Mouse (Mus musculus): Measurements from ENCODE around the gene Mreg. TPM values are rescaled to one million over a fixed set of nuclear protein-coding genes. Genes with fewer than 3 reads are reported as not detected.

Gene Mreg
- total and polyA plus RNA-seq, 2 experiments = 19.5 to 43.1 TPM

GRCm38 (mm10) chr1:72214470-72214961 lies 2.4 kb upstream of the Mreg start:
- Histone ChIP-seq H3K4me1 (ENCODE audit: control insufficient read depth, insufficient read depth, low read length) (peaks cover 3% of the 10 kb centered on the region; the same call in 1 of the 2 replicates), H3K27ac (replicated peaks; ENCODE audit: insufficient read depth, low read depth, low read length) (no peak overlapping the region), H3K9ac (ENCODE audit: low read depth, low read length) (no peak overlapping the region), H3K4me3 (ENCODE audit: insufficient read depth, low read depth, low read length) (no peak overlapping the region), H3K27me3 (ENCODE audit: control insufficient read depth, insufficient read depth, low read length) (no peaks in the 10 kb centered on the region), H3K79me2 (ENCODE audit: control insufficient read depth, insufficient read depth, low read length) (peaks cover 3% of the 10 kb centered on the region; the same call in 1 of the 2 replicates), H3K36me3 (ENCODE audit: control insufficient read depth, insufficient read depth, low read length) (no peaks in the 10 kb centered on the region)
- 72% methylated on average over 7 of the region's 7 CpGs for WGBS
- no peak for DNase-seq (ENCODE audit: extremely low read depth, low read depth, low spot score)
- TF ChIP-seq CTCF (IDR thresholded peaks at IDR 0.05; ENCODE audit: low read depth, low read length) (no peak), POLR2A (IDR thresholded peaks at IDR 0.05; ENCODE audit: extremely low read depth, insufficient read depth, low read length) (no peak)

GRCm38 (mm10) chr1:72213954-72214353 lies 1.8 kb upstream of the Mreg start:
- no peak for DNase-seq (ENCODE audit: extremely low read depth, low read depth, low spot score)
- 100% methylated on average over 3 of the region's 3 CpGs for WGBS
- Histone ChIP-seq H3K79me2 (ENCODE audit: control insufficient read depth, insufficient read depth, low read length) (peaks cover 8% of the 10 kb centered on the region; the same call in 1 of the 2 replicates), H3K27me3 (ENCODE audit: control insufficient read depth, insufficient read depth, low read length) (no peaks in the 10 kb centered on the region), H3K4me1 (ENCODE audit: control insufficient read depth, insufficient read depth, low read length) (no peaks in the 10 kb centered on the region; the same call in 1 of the 2 replicates), H3K27ac (replicated peaks; ENCODE audit: insufficient read depth, low read depth, low read length) (no peak overlapping the region), H3K36me3 (ENCODE audit: control insufficient read depth, insufficient read depth, low read length) (no peaks in the 10 kb centered on the region), H3K4me3 (ENCODE audit: insufficient read depth, low read depth, low read length) (no peak overlapping the region), H3K9ac (ENCODE audit: low read depth, low read length) (no peak overlapping the region)
- TF ChIP-seq POLR2A (IDR thresholded peaks at IDR 0.05; ENCODE audit: extremely low read depth, insufficient read depth, low read length) (no peak), CTCF (IDR thresholded peaks at IDR 0.05; ENCODE audit: low read depth, low read length) (no peak)

- Histone ChIP-seq H3K9ac (ENCODE audit: low read depth, low read length) (peak overlapping the region; percentile 92), H3K4me1 (ENCODE audit: control insufficient read depth, insufficient read depth, low read length) (no peaks in the 10 kb centered on the region; the same call in 1 of the 2 replicates), H3K4me3 (ENCODE audit: insufficient read depth, low read depth, low read length) (peak overlapping the region; percentile 87), H3K27ac (replicated peaks; ENCODE audit: insufficient read depth, low read depth, low read length) (peak overlapping the region; percentile 88), H3K27me3 (ENCODE audit: control insufficient read depth, insufficient read depth, low read length) (no peaks in the 10 kb centered on the region), H3K36me3 (ENCODE audit: control insufficient read depth, insufficient read depth, low read length) (no peaks in the 10 kb centered on the region), H3K79me2 (ENCODE audit: control insufficient read depth, insufficient read depth, low read length) (peaks cover 22% of the 10 kb centered on the region)
- TF ChIP-seq CTCF (IDR thresholded peaks at IDR 0.05; ENCODE audit: low read depth, low read length) (no peak), POLR2A (IDR thresholded peaks at IDR 0.05; ENCODE audit: extremely low read depth, insufficient read depth, low read length) (no peak)
- peak; percentile 88 for DNase-seq (ENCODE audit: extremely low read depth, low read depth, low spot score)
- WGBS = 6% methylated on average over 17 of the region's 17 CpGs
Measured at GRCm38 (mm10) chr1:72210803-72211679, 1.1 kb downstream of the Mreg start.

GRCm38 (mm10) chr1:72208095-72208494 lies 4.0 kb downstream of the Mreg start:
- WGBS = 41% methylated on average over 5 of the region's 5 CpGs
- peak; percentile 43 for DNase-seq (ENCODE audit: extremely low read depth, low read depth, low spot score)
- no peak overlapping the region for H3K27ac ChIP-seq (replicated peaks; ENCODE audit: insufficient read depth, low read depth, low read length)
- H3K79me2 ChIP-seq (ENCODE audit: control insufficient read depth, insufficient read depth, low read length) = peaks cover 37% of the 10 kb centered on the region
- no peak overlapping the region for H3K4me3 ChIP-seq (ENCODE audit: insufficient read depth, low read depth, low read length)
- H3K36me3 ChIP-seq (ENCODE audit: control insufficient read depth, insufficient read depth, low read length) = no peaks in the 10 kb centered on the region
- no peaks in the 10 kb centered on the region; the same call in 1 of the 2 replicates for H3K4me1 ChIP-seq (ENCODE audit: control insufficient read depth, insufficient read depth, low read length)
- no peak overlapping the region for H3K9ac ChIP-seq (ENCODE audit: low read depth, low read length)
- no peaks in the 10 kb centered on the region for H3K27me3 ChIP-seq (ENCODE audit: control insufficient read depth, insufficient read depth, low read length)
- TF ChIP-seq CTCF (IDR thresholded peaks at IDR 0.05; ENCODE audit: low read depth, low read length) = no peak
- TF ChIP-seq POLR2A (IDR thresholded peaks at IDR 0.05; ENCODE audit: extremely low read depth, insufficient read depth, low read length) = no peak

GRCm38 (mm10) chr1:72205113-72205512 lies 7.0 kb downstream of the Mreg start:
- no peak for DNase-seq (ENCODE audit: extremely low read depth, low read depth, low spot score)
- Histone ChIP-seq H3K4me3 (ENCODE audit: insufficient read depth, low read depth, low read length) (no peak overlapping the region), H3K9ac (ENCODE audit: low read depth, low read length) (no peak overlapping the region), H3K27me3 (ENCODE audit: control insufficient read depth, insufficient read depth, low read length) (no peaks in the 10 kb centered on the region), H3K79me2 (ENCODE audit: control insufficient read depth, insufficient read depth, low read length) (peaks cover 45% of the 10 kb centered on the region), H3K27ac (replicated peaks; ENCODE audit: insufficient read depth, low read depth, low read length) (no peak overlapping the region), H3K36me3 (ENCODE audit: control insufficient read depth, insufficient read depth, low read length) (no peaks in the 10 kb centered on the region), H3K4me1 (ENCODE audit: control insufficient read depth, insufficient read depth, low read length) (no peaks in the 10 kb centered on the region; the same call in 1 of the 2 replicates)
- 54% methylated on average over 3 of the region's 3 CpGs for WGBS
- TF ChIP-seq CTCF (IDR thresholded peaks at IDR 0.05; ENCODE audit: low read depth, low read length) (no peak), POLR2A (IDR thresholded peaks at IDR 0.05; ENCODE audit: extremely low read depth, insufficient read depth, low read length) (no peak)

Measured in liver, adult 2 months (tissue).